In genomic region chr9:66275267-66275991, GRCm38 (mm10) we compare ENCODE assay signal across 8 mouse cellular contexts.
DNase-seq lines count a peak whose midpoint lies in the region; ATAC-seq and TF ChIP-seq lines count a peak whose summit lies in the region.

No protein-coding gene starts in this region.

- 3% methylated on average over 15 of the region's 15 CpGs for WGBS in heart, embryonic 11.5 days (ENCODE audit: insufficient replicate concordance)
- WGBS in kidney, embryonic 15.5 days = 7% methylated on average over 15 of the region's 15 CpGs
- WGBS in limb, embryonic 12.5 days = 5% methylated on average over 15 of the region's 15 CpGs

- H3K27ac ChIP-seq in heart, embryonic 11.5 days (ENCODE audit: low read depth, low read length) = peak overlapping the region; percentile 63
- peak overlapping the region; percentile 62 for H3K27ac ChIP-seq in kidney, embryonic 15.5 days
- H3K27ac ChIP-seq in limb, embryonic 12.5 days = peak overlapping the region; percentile 77

- H3K4me2 ChIP-seq in heart, embryonic 11.5 days = peak overlapping the region; percentile 67
- peak overlapping the region; percentile 54 for H3K4me2 ChIP-seq in kidney, embryonic 15.5 days
- peak overlapping the region; percentile 52 for H3K4me2 ChIP-seq in limb, embryonic 12.5 days
- peak overlapping the region; percentile 68 for H3K4me2 ChIP-seq in myocyte (ENCODE audit: low read depth)

- no peaks in the 10 kb centered on the region for H3K79me2 ChIP-seq in myocyte (ENCODE audit: control insufficient read depth, insufficient read depth)

- no peaks in the 10 kb centered on the region for H3K27me3 ChIP-seq in heart, embryonic 11.5 days (ENCODE audit: control insufficient read depth, insufficient read depth, low read length)
- H3K27me3 ChIP-seq in kidney, embryonic 15.5 days = no peaks in the 10 kb centered on the region
- H3K27me3 ChIP-seq in limb, embryonic 12.5 days = no peaks in the 10 kb centered on the region
- H3K27me3 ChIP-seq in myocyte (ENCODE audit: control insufficient read depth, insufficient read depth, insufficient read length) = no peaks in the 10 kb centered on the region

- H3K36me3 ChIP-seq in heart, embryonic 11.5 days (ENCODE audit: control insufficient read depth, insufficient read depth, low read length) = no peaks in the 10 kb centered on the region
- no peaks in the 10 kb centered on the region for H3K36me3 ChIP-seq in kidney, embryonic 15.5 days
- no peaks in the 10 kb centered on the region for H3K36me3 ChIP-seq in limb, embryonic 12.5 days
- H3K36me3 ChIP-seq in myocyte (ENCODE audit: control insufficient read depth, insufficient read depth) = peaks cover 10% of the 10 kb centered on the region

- H3K9me3 ChIP-seq in heart, embryonic 11.5 days (replicated peaks; ENCODE audit: control insufficient read depth, low read length) = no peaks in the 10 kb centered on the region
- no peaks in the 10 kb centered on the region for H3K9me3 ChIP-seq in kidney, embryonic 15.5 days (replicated peaks)
- H3K9me3 ChIP-seq in limb, embryonic 12.5 days = no peaks in the 10 kb centered on the region

- peak; percentile 18 for DNase-seq in adrenal gland, adult 2 months
- no peak for DNase-seq in adrenal gland, postnatal 4 days (ENCODE audit: low spot score in 2 of 2)
- DNase-seq in embryo, embryonic 11 days = peak; percentile 63

- ATAC-seq in heart, embryonic 11.5 days (replicated peaks; ENCODE audit: insufficient number of reproducible peaks, low FRiP score, low TSS enrichment) = no peak
- no peak for ATAC-seq in kidney, embryonic 15.5 days (replicated peaks; ENCODE audit: low FRiP score)
- 0 out of 2 replicates have a peak, but pooled peaks have one; percentile 22 for ATAC-seq in limb, embryonic 12.5 days (ENCODE audit: insufficient number of reproducible peaks, insufficient read depth, low FRiP score, low TSS enrichment, low read depth)
- no peak for ATAC-seq in granulocyte monocyte progenitor cell, adult 5-6 weeks (replicated peaks; ENCODE audit: poor library complexity, severe bottlenecking)

- H3ac ChIP-seq in myocyte (ENCODE audit: control insufficient read depth, insufficient read length) = no peak overlapping the region

- peak overlapping the region; percentile 21 for H3K4me3 ChIP-seq in heart, embryonic 11.5 days (ENCODE audit: low read depth, low read length)
- peak overlapping the region; percentile 5; the same call in 1 of the 2 replicates for H3K4me3 ChIP-seq in kidney, embryonic 15.5 days (replicated peaks)
- peak overlapping the region; percentile 23 for H3K4me3 ChIP-seq in limb, embryonic 12.5 days (replicated peaks)
- no peak overlapping the region for H3K4me3 ChIP-seq in myocyte

- peak overlapping the region; percentile 56 for H3K9ac ChIP-seq in heart, embryonic 11.5 days (ENCODE audit: low read depth, low read length)
- H3K9ac ChIP-seq in kidney, embryonic 15.5 days = no peak overlapping the region
- H3K9ac ChIP-seq in limb, embryonic 12.5 days (replicated peaks) = 0 out of 2 replicates have a peak overlapping the region, but pooled peaks have one; percentile 14

- peaks cover 15% of the 10 kb centered on the region for H3K4me1 ChIP-seq in heart, embryonic 11.5 days (ENCODE audit: control insufficient read depth, insufficient read depth, low read length)
- peaks cover 29% of the 10 kb centered on the region for H3K4me1 ChIP-seq in kidney, embryonic 15.5 days
- peaks cover 39% of the 10 kb centered on the region for H3K4me1 ChIP-seq in limb, embryonic 12.5 days (replicated peaks)

- no peak for TF ChIP-seq POLR2A in myocyte (IDR thresholded peaks at IDR 0.05; ENCODE audit: insufficient read length, low read depth)

TF ChIP-seq in myocyte, 11 proteins besides CTCF, POLR2A, EP300 and RAD21:
- TF ChIP-seq MAX (IDR thresholded peaks at IDR 0.05; ENCODE audit: low read depth) (no peak), TCF12 (IDR thresholded peaks at IDR 0.05; ENCODE audit: insufficient read depth, poor library complexity, severe bottlenecking) (no peak), SRF (IDR thresholded peaks at IDR 0.05; ENCODE audit: control insufficient read depth, insufficient read length, low read depth) (no peak), POLR2AphosphoS2 (IDR thresholded peaks at IDR 0.05; ENCODE audit: insufficient read length, low read depth) (no peak), USF1 (IDR thresholded peaks at IDR 0.05; ENCODE audit: low read depth) (no peak), CEBPB (IDR thresholded peaks at IDR 0.05; ENCODE audit: insufficient read depth, poor library complexity, severe bottlenecking) (no peak), MYOD1 (IDR thresholded peaks at IDR 0.05; ENCODE audit: control insufficient read depth in 1 of 3, insufficient read length in 2 of 3, low read depth in 2 of 3) (no peak), MYOG (IDR thresholded peaks at IDR 0.05; ENCODE audit: control insufficient read depth in 1 of 3, insufficient read depth in 1 of 3, insufficient read length in 2 of 3, low read depth in 2 of 3) (no peak), E2F4 (IDR thresholded peaks at IDR 0.05; ENCODE audit: insufficient read depth) (no peak), TCF3 (IDR thresholded peaks at IDR 0.05; ENCODE audit: insufficient read length, low read depth) (no peak), REST (IDR thresholded peaks at IDR 0.05; ENCODE audit: insufficient read depth, insufficient read length) (no peak)

Comparison
In these comparisons a context has a peak if more than half of its experiments do, and no peak if none do; other contexts are left out.
1. DNase-seq: peak in adrenal gland, adult 2 months (single experiment) and embryo, embryonic 11 days (single experiment); none in adrenal gland, postnatal 4 days (0 of 2).
2. Peak in every context shown above with its lines, with median percentiles within 50 percentile points of each other: H3K27ac ChIP-seq and H3K4me2 ChIP-seq.